Mouse (Mus musculus): Measurements from ENCODE around the gene Gm17019. TPM values are rescaled to one million over a fixed set of nuclear protein-coding genes. Genes with fewer than 3 reads are reported as not detected.
"Not testable (repeated sequence)": the region's sequence is repeated elsewhere in the genome, so short reads cannot be mapped to it uniquely, and the experiment has no call there.

Gm17019 gene
- total RNA-seq, 2 experiments from 2014 or later = not detected

DNA sequence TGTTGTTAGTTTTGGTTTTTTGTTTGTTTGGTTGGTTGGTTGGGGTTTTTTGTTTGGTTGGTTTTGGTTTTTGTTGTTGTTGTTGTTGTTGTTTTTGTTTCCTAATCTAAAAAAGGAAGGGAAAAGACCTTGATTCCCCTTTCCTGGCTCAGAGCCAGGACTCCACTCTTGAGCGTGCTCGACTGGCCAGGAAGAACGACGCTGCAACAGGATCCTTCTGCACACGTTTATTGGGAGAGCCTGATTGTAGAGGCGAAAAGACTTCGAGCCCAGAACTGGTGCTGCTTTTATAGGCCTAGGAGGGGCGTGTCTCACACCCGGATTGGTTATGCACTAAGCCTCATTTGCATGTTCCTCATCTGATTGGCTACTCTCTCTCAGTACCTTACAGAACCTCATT, 34.7 kb downstream of the Gm17019 start:
- ATAC-seq (replicated peaks; ENCODE audit: low FRiP score, poor library complexity, severe bottlenecking) = not testable (repeated sequence)

DNA sequence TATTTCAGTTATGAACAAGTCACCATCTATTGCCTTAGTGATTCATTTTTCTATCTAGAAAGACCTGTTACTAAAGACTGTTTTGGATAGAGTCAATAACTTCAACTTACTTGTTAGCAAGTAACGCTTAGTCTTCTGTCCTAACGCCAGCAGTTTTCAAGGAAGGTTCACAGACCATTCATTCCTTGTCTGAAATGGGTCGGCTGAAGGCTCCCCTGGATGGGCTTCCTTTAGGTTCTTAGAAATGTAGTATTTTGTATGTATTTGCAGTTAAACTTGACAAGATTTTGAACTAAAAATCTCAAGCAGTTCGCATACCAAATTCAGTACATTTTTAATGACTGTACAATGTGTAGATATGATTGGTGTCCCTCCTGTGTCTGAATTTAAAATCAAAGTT, 35.2 kb downstream of the Gm17019 start:
- not testable (repeated sequence) for ATAC-seq (replicated peaks; ENCODE audit: low FRiP score, poor library complexity, severe bottlenecking)

DNA sequence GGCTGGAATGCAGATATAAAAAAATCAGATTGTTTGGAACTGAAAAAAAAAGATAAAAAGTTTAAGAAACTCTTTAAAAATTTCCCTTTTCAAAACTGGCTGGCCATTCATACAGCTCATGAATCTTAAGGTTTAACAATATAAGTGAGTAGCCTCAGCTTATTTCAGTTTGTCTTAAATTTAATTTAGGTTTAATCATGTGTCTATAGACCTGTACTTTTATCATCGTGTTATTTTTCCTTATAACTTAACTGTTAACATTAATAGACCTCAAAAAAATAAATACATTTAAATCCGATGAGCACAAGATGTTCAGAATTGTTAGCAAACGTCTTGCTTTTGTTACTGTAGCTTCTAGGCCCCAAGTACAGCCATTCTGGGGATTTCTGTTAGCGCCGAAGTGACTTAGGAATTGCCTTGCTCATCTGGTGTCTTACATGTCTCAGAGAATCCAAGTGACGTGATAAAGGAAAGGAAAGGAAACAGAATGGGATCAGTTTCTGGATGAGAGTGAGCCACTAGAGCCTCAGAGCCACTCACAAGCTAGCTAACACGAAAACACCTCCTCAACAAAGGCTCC, 36.0 kb downstream of the Gm17019 start:
- not testable (repeated sequence) for ATAC-seq (replicated peaks; ENCODE audit: low FRiP score, poor library complexity, severe bottlenecking)

DNA sequence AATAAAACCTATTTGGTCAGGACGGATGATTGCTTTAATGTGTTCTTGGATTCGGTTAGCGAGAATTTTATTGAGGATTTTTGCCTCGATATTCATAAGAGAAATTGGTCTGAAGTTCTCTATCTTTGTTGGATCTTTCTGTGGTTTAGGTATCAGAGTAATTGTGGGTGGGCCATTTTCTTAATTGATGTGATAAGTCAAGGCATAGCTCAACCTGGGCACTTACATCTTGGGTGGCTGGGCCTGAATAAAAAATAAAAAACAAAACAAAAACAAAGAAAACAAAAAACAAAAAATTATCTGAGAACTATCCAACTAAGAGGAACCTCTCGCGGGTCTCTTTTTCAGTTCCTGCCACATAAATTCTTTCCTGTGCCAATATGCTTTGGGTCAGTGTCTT, 38.7 kb downstream of the Gm17019 start:
- ATAC-seq (replicated peaks; ENCODE audit: low FRiP score, poor library complexity, severe bottlenecking) = not testable (repeated sequence)

DNA sequence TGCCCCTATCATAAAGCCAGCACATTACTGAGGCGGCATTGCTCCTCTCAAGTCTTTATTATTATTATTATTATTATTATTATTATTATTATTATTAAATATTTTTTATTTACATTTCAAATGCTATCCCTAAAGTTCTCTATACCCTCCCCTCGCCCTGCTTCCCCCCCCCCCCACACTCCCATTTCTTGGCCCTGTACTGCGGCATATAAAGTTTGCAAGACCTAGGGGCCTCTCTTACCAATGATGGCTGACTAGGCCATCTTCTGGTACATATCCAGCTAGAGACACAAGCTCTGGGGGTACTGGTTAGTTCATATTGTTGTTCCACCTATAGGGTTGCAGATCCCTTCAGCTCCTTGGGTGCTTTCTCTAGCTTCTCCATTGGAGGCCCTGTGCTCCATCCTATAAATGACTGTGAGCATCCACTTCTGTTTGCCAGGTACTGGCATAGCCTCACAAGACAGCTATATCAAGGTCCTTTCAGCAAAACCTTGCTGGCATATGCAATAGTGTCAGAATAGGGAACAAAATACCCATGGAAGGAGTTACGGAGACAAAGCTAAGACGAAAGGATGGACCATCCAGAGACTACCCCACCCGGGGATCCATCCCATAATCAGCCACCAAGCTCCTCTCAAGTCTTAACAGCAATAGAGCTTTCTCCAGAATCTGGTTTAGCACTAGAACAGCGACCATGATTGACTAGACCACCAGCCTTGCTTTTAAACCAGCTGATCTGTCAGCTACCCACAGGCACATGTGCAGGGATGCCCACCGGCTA, 42.2 kb downstream of the Gm17019 start:
- not testable (repeated sequence) for ATAC-seq (replicated peaks; ENCODE audit: low FRiP score, poor library complexity, severe bottlenecking)

DNA sequence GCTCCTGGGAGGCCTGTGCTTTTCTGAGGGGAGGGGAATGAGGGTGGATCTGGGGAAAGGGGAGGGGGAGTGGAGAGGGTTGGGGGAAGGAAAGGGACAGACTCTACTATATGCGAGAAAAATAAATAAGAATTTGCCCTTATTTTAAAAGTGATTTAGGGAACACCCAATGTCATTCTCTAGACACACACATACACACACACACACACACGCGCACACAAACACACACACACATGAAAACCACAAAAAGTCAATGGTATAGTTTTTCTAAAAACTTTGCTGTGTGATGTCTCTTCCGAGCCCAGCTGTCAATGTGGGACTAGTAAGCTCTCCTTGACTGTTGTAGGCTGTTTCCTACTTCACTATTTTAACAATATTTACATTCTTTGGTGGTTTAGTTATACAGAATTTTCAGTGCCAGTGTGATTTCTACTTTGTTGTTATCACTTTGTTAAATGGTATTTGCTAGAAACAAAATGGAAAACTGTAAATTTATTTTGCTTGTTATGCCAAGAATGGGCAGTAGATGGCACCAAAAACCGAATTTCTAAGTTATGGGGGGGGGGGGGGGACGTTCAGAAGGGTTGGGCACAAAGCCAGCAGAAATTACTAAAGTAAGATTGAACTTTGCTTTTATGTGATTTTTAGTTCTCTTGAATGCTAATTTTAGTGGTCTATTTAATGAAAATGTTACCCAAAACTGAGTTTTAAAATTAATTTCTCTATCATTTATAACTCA, 46.0 kb downstream of the Gm17019 start:
- ATAC-seq (replicated peaks; ENCODE audit: low FRiP score, poor library complexity, severe bottlenecking) = not testable (repeated sequence)

Other genes starting within 250 kb of the Gm17019 start
- not detected in 2 replicates for gene Gm9758, start 118.1 kb downstream of the Gm17019 start, total RNA-seq (2015; ENCODE audit: low replicate concordance)
- not detected in 2 replicates for gene Gm9758, start 118.1 kb downstream of the Gm17019 start, total RNA-seq (2017; ENCODE audit: low replicate concordance)
- not detected in 2 replicates for gene Speer4e, start 94.6 kb downstream of the Gm17019 start, total RNA-seq (2015; ENCODE audit: low replicate concordance)
- not detected in 2 replicates for gene Speer4e, start 94.6 kb downstream of the Gm17019 start, total RNA-seq (2017; ENCODE audit: low replicate concordance)
- gene Gm10354, start 54.1 kb downstream of the Gm17019 start, total RNA-seq (2015; ENCODE audit: low replicate concordance) = not detected in 2 replicates
- gene Gm10354, start 54.1 kb downstream of the Gm17019 start, total RNA-seq (2017; ENCODE audit: low replicate concordance) = not detected in 2 replicates